Mouse (Mus musculus): ENCODE results near the gene Snhg11. TPM values are rescaled to one million over a fixed set of nuclear protein-coding genes. Genes with fewer than 3 reads are reported as not detected.

The Snhg11 gene
- polyA plus RNA-seq, 1 experiment, result not detected

GRCm38 (mm10) chr2:158354348-158355114 lies 20.9 kb upstream of the Snhg11 start:
- no peak overlapping the region for H3K4me3 ChIP-seq (replicated peaks)
- TF ChIP-seq GATA1 (IDR thresholded peaks at IDR 0.05; ENCODE audit: low read length) (no peak), TAL1 (IDR thresholded peaks at IDR 0.05; ENCODE audit: low read length) (no peak)
- H3K9me3 ChIP-seq (ENCODE audit: control insufficient read depth, low read length), result no peaks in the 10 kb centered on the region
- peaks cover 19% of the 10 kb centered on the region for H3K4me1 ChIP-seq (ENCODE audit: control insufficient read depth)
- H3K27me3 ChIP-seq (ENCODE audit: control insufficient read depth), result no peaks in the 10 kb centered on the region
- peaks cover 52% of the 10 kb centered on the region for H3K36me3 ChIP-seq (ENCODE audit: control insufficient read depth)

- Histone ChIP-seq H3K27me3 (ENCODE audit: control insufficient read depth) (no peaks in the 10 kb centered on the region), H3K4me1 (ENCODE audit: control insufficient read depth) (peaks cover 26% of the 10 kb centered on the region), H3K9me3 (ENCODE audit: control insufficient read depth, low read length) (no peaks in the 10 kb centered on the region), H3K36me3 (ENCODE audit: control insufficient read depth) (peaks cover 59% of the 10 kb centered on the region), H3K4me3 (replicated peaks) (no peak overlapping the region)
- TF ChIP-seq TAL1 (IDR thresholded peaks at IDR 0.05; ENCODE audit: low read length) (no peak), GATA1 (IDR thresholded peaks at IDR 0.05; ENCODE audit: low read length) (no peak)
Measured at GRCm38 (mm10) chr2:158355238-158355637, 20.2 kb upstream of the Snhg11 start.

GRCm38 (mm10) chr2:158356121-158356520 lies 19.3 kb upstream of the Snhg11 start:
- Histone ChIP-seq H3K9me3 (ENCODE audit: control insufficient read depth, low read length) (no peaks in the 10 kb centered on the region), H3K4me1 (ENCODE audit: control insufficient read depth) (peaks cover 35% of the 10 kb centered on the region), H3K4me3 (replicated peaks) (no peak overlapping the region), H3K27me3 (ENCODE audit: control insufficient read depth) (no peaks in the 10 kb centered on the region), H3K36me3 (ENCODE audit: control insufficient read depth) (peaks cover 61% of the 10 kb centered on the region)
- TF ChIP-seq TAL1 (IDR thresholded peaks at IDR 0.05; ENCODE audit: low read length), result no peak
- TF ChIP-seq GATA1 (IDR thresholded peaks at IDR 0.05; ENCODE audit: low read length), result no peak

GRCm38 (mm10) chr2:158359757-158360620 lies 15.4 kb upstream of the Snhg11 start:
- TF ChIP-seq TAL1 (IDR thresholded peaks at IDR 0.05; ENCODE audit: low read length), result no peak
- TF ChIP-seq GATA1 (IDR thresholded peaks at IDR 0.05; ENCODE audit: low read length), result no peak
- Histone ChIP-seq H3K4me1 (ENCODE audit: control insufficient read depth) (peaks cover 40% of the 10 kb centered on the region), H3K36me3 (ENCODE audit: control insufficient read depth) (peaks cover 54% of the 10 kb centered on the region)

GRCm38 (mm10) chr2:158360873-158361677 lies 14.4 kb upstream of the Snhg11 start:
- peak overlapping the region; percentile 84 for H3K4me3 ChIP-seq (replicated peaks)
- TF ChIP-seq TAL1 (IDR thresholded peaks at IDR 0.05; ENCODE audit: low read length) (no peak), GATA1 (IDR thresholded peaks at IDR 0.05; ENCODE audit: low read length) (no peak)
- H3K27me3 ChIP-seq (ENCODE audit: control insufficient read depth), result no peaks in the 10 kb centered on the region
- no peaks in the 10 kb centered on the region for H3K9me3 ChIP-seq (ENCODE audit: control insufficient read depth, low read length)
- peaks cover 40% of the 10 kb centered on the region for H3K4me1 ChIP-seq (ENCODE audit: control insufficient read depth)
- peaks cover 43% of the 10 kb centered on the region for H3K36me3 ChIP-seq (ENCODE audit: control insufficient read depth)

More at GRCm38 (mm10) chr2:158359757-158360620, 15.4 kb upstream of the Snhg11 start:
- Histone ChIP-seq H3K9me3 (ENCODE audit: control insufficient read depth, low read length) (no peaks in the 10 kb centered on the region), H3K4me3 (replicated peaks) (peak overlapping the region; percentile 84), H3K27me3 (ENCODE audit: control insufficient read depth) (no peaks in the 10 kb centered on the region)

- no peaks in the 10 kb centered on the region for H3K9me3 ChIP-seq (ENCODE audit: control insufficient read depth, low read length)
- H3K27me3 ChIP-seq (ENCODE audit: control insufficient read depth), result no peaks in the 10 kb centered on the region
- peaks cover 36% of the 10 kb centered on the region for H3K36me3 ChIP-seq (ENCODE audit: control insufficient read depth)
- H3K4me1 ChIP-seq (ENCODE audit: control insufficient read depth), result peaks cover 40% of the 10 kb centered on the region
- TF ChIP-seq GATA1 (IDR thresholded peaks at IDR 0.05; ENCODE audit: low read length) (no peak), TAL1 (IDR thresholded peaks at IDR 0.05; ENCODE audit: low read length) (no peak)
- H3K4me3 ChIP-seq (replicated peaks), result peak overlapping the region; percentile 84
Measured at GRCm38 (mm10) chr2:158361678-158362320, 13.6 kb upstream of the Snhg11 start.

GRCm38 (mm10) chr2:158364175-158364574 lies 11.3 kb upstream of the Snhg11 start:
- H3K27me3 ChIP-seq (ENCODE audit: control insufficient read depth), result no peaks in the 10 kb centered on the region
- TF ChIP-seq TAL1 (IDR thresholded peaks at IDR 0.05; ENCODE audit: low read length) (no peak), GATA1 (IDR thresholded peaks at IDR 0.05; ENCODE audit: low read length) (no peak)
- H3K4me3 ChIP-seq (replicated peaks), result no peak overlapping the region
- H3K4me1 ChIP-seq (ENCODE audit: control insufficient read depth), result peaks cover 26% of the 10 kb centered on the region
- H3K36me3 ChIP-seq (ENCODE audit: control insufficient read depth), result peaks cover 12% of the 10 kb centered on the region
- no peaks in the 10 kb centered on the region for H3K9me3 ChIP-seq (ENCODE audit: control insufficient read depth, low read length)

- no peak for TF ChIP-seq GATA1 (IDR thresholded peaks at IDR 0.05; ENCODE audit: low read length)
- no peak for TF ChIP-seq TAL1 (IDR thresholded peaks at IDR 0.05; ENCODE audit: low read length)
- Histone ChIP-seq H3K27me3 (ENCODE audit: control insufficient read depth) (no peaks in the 10 kb centered on the region), H3K36me3 (ENCODE audit: control insufficient read depth) (peaks cover 1% of the 10 kb centered on the region), H3K9me3 (ENCODE audit: control insufficient read depth, low read length) (no peaks in the 10 kb centered on the region), H3K4me3 (replicated peaks) (no peak overlapping the region), H3K4me1 (ENCODE audit: control insufficient read depth) (peaks cover 15% of the 10 kb centered on the region)
Measured at GRCm38 (mm10) chr2:158365099-158365850, 10.2 kb upstream of the Snhg11 start.
